Mouse (Mus musculus) spleen, adult 2 months (tissue): ENCODE measurements around the gene Ppp1r1c. TPM values are rescaled to one million over a fixed set of nuclear protein-coding genes. Genes with fewer than 3 reads are reported as not detected.
A peak's percentile ranks its signal among the peaks of the same experiment; 100 is the strongest.

Experiments
- DNase-seq, 2 experiments: peaks; one replicate each; pipeline versions ENCODE4 v3.0.0 to v3.0.0-alpha.2; 2012 to 2021; ENCODE audit warnings: low spot score in 2 of 2, low read depth in 1 of 2
- H3K27ac ChIP-seq: fragments of 200-500 bp; 2 replicates; pipeline ENCODE4 v1.5.1; 2012; ENCODE audit warnings: low read length, inconsistent platforms; ENCODE audit not compliant: insufficient read depth
- H3K27me3 ChIP-seq: fragments of 200-500 bp; 2 replicates; pipeline ENCODE4 v1.6.1; 2012; ENCODE audit warnings: mild to moderate bottlenecking, moderate library complexity, low read length, inconsistent platforms; ENCODE audit not compliant: control insufficient read depth, insufficient read depth
- H3K36me3 ChIP-seq: fragments of 200-500 bp; 2 replicates; pipeline ENCODE4 v1.6.1; 2012; ENCODE audit warnings: mild to moderate bottlenecking, low read length, inconsistent platforms; ENCODE audit not compliant: control insufficient read depth, insufficient read depth
- H3K4me1 ChIP-seq: fragments of 200-500 bp; 2 replicates; pipeline ENCODE4 v1.6.1; 2011; ENCODE audit warnings: inconsistent platforms; ENCODE audit not compliant: control insufficient read depth, insufficient read depth, insufficient read length
- H3K4me3 ChIP-seq: fragments of 200-500 bp; 2 replicates; pipeline ENCODE4 v1.5.1; 2011; ENCODE audit warnings: mild to moderate bottlenecking, inconsistent platforms; ENCODE audit not compliant: insufficient read depth, insufficient read length; ENCODE audit errors: extremely low read depth
- CTCF ChIP-seq: fragments of 200-500 bp; IDR thresholded peaks from 2 replicates; pipeline ENCODE4 v1.5.1; 2011; ENCODE audit warnings: mild to moderate bottlenecking, inconsistent platforms; ENCODE audit not compliant: insufficient read depth, insufficient read length, insufficient replicate concordance; ENCODE audit errors: extremely low read depth
- POLR2A ChIP-seq: fragments of 200-500 bp; IDR thresholded peaks from 2 replicates; pipeline ENCODE4 v1.6.1; 2011; ENCODE audit warnings: low read depth, low read length, inconsistent platforms
- WGBS: fragments of 180-500 bp; shearing (Covaris S2); methylation state at CpG from one replicate; pipeline ENCODE4 v1.1.7; 2018; 5-methylcytosine and 5-hydroxymethylcytosine counted together
- polyA plus RNA-seq: library from polyadenylated mRNA; depleted of rRNA; stranded (reverse); fragments of >200 nt; gene quantifications from 2 replicates; pipeline ENCODE4 v1.2.3, GENCODE M21; 2012

Gene Ppp1r1c
- polyA plus RNA-seq, 1 experiment, result not detected

DNA sequence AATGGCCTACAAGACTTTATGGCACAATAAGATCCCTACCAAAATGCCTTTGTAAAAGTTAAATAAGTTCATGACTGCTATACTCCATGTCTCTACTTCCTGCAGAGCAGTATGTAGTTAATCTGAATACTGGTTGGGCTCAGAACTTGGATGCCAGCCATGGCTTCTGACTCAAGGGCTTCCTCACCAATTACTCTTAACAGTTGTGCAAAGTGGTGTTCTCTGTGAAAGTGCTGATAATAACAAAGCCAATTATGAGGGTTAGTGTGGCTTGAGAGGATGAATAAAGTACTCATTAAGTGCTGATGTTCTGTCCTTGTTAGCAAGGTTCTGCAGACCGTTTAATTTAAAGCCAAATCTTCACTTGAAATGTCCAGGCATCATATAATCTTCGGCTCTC lies 31.4 kb downstream of the Ppp1r1c start:
- DNase-seq, result no peak

DNA sequence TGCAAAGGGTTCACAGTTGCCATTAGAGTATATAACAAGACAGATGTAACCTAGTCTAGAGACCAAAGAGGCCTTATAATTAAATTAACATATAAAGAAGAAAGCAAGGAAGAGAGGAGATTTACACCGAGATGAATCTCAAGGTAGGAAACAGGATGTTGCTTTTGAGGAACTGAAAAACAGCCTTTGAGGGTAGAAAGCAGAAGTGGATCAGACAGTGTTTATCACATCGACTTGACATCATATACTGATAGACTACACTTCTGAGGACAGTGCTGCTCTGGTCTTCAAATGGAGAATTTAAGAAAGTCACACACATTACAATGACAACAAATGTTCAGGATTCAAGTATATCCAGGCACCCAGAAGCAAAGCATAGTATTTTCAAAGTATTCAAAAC lies 34.4 kb downstream of the Ppp1r1c start:
- H3K4me3 ChIP-seq, result no peak overlapping the region
- TF ChIP-seq POLR2A, result no peak
- no peak for TF ChIP-seq CTCF
- H3K36me3 ChIP-seq, result no peaks in the 10 kb centered on the region
- no peaks in the 10 kb centered on the region for H3K27me3 ChIP-seq
- DNase-seq, result peak in 1 of 2 experiments; percentile 70
- H3K4me1 ChIP-seq, result peaks cover 4% of the 10 kb centered on the region
- no peak overlapping the region for H3K27ac ChIP-seq
- 4% methylated on average over 2 of the region's 2 CpGs for WGBS

More for the DNA sequence above, 31.4 kb downstream of the Ppp1r1c start:
- Histone ChIP-seq H3K36me3 (no peaks in the 10 kb centered on the region), H3K27ac (no peak overlapping the region), H3K4me1 (peaks cover 4% of the 10 kb centered on the region), H3K27me3 (no peaks in the 10 kb centered on the region), H3K4me3 (no peak overlapping the region)
- 74% methylated on average over 2 of the region's 2 CpGs for WGBS
- TF ChIP-seq CTCF (no peak), POLR2A (no peak)

DNA sequence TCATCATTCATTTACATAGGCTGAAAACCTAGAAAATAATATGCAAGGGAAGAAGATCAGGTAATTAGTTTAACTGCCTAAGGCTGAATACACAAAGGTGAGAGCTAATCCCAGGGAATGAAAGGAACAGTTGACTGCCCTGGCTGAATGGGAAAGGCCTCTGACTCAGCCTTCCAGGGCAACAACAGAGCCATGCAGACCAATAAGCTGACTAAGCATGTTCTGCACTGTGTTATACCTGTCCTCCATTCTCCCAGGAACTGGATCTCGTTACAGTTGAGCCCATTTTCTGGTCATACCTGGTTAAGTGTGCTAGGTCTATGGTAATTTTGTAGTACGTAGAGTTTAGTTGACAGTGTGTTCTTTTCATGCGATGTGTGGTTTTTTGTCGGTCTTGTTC lies 36.6 kb downstream of the Ppp1r1c start:
- Histone ChIP-seq H3K4me1 (peaks cover 4% of the 10 kb centered on the region), H3K36me3 (no peaks in the 10 kb centered on the region), H3K27ac (no peak overlapping the region), H3K4me3 (no peak overlapping the region), H3K27me3 (no peaks in the 10 kb centered on the region)
- no peak for DNase-seq
- 91% methylated on average over 4 of the region's 4 CpGs for WGBS
- no peak for TF ChIP-seq CTCF
- no peak for TF ChIP-seq POLR2A

DNA sequence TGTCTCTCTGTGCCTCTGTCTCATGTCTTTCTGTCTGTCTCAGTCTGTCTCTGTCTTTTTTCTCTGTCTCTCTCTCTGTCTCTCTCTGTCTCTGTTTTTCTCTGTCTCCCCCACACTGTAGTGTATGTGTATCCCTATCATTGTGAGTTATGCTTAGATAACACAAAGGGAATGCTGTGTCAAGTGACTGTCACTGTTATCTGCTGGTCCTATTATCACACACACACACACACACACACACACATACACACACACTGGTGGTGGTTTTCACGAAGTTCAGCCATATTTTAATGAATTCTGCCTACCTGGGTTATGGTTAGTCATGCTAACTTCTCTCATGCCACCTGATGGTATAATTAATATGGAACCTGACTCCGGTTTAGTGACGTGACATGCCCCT lies 44.1 kb downstream of the Ppp1r1c start:
- TF ChIP-seq POLR2A, result no peak
- TF ChIP-seq CTCF, result no peak
- Histone ChIP-seq H3K4me3 (no peak overlapping the region), H3K4me1 (no peaks in the 10 kb centered on the region), H3K27me3 (no peaks in the 10 kb centered on the region), H3K27ac (no peak overlapping the region), H3K36me3 (no peaks in the 10 kb centered on the region)
- 90% methylated on average over 3 of the region's 3 CpGs for WGBS
- no peak for DNase-seq

DNA sequence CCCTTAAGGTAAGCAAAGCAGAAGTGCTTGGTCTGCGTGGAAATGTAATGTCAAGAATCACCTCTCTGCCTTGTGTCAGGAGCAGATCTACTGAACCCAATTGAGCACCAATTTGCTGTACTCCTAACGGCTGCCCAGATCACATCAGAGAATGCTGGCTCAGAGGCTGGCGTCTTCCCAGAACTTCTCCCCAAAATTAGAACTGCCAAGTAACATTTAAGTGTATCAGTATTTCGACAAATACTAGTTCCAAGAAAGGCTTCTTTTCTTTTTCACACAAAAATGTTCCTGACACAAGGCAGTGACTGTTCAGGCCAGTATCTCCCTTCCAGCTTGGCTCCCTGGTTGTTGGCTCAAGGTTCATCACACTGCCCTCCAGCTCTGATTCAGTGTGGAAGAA lies 52.4 kb downstream of the Ppp1r1c start:
- no peak overlapping the region for H3K4me3 ChIP-seq
- peaks cover 4% of the 10 kb centered on the region; the same call in 1 of the 2 replicates for H3K4me1 ChIP-seq
- no peaks in the 10 kb centered on the region for H3K36me3 ChIP-seq
- DNase-seq, result no peak
- no peaks in the 10 kb centered on the region for H3K27me3 ChIP-seq
- TF ChIP-seq CTCF, result no peak
- no peak for TF ChIP-seq POLR2A
- no peak overlapping the region for H3K27ac ChIP-seq
- WGBS, result 88% methylated on average over 4 of the region's 4 CpGs

DNA sequence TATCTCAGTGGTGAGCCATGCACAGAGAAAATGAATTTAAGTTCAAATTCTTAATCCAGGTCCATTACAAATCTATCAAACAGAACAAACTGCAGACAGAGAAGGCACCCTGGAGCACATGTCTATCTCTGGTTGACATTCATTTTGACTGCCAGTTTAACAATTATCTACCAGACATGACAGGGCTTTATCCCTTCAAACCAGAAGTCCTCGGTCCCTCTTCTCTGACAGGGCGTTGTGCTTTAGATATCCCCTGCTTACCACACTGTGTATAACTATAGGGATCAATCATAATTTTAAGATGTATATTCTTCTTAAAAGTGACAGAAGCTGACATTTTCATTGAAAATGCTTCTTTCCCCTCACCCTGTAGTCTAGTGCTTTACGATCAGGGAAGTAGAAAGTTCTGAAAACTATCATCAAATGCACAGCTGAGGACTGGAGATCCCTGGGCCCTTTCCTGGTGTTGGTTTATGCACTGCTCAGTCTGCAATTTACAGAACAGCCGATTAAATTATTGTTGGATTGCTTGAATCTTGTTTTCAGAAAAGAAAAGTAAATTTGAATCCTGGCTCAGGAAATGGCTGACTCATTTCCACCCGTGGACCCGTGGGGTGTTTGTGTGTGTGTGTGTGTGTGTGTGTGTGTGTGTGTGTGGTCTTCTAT lies 55.3 kb downstream of the Ppp1r1c start:
- DNase-seq, result no peak
- Histone ChIP-seq H3K36me3 (no peaks in the 10 kb centered on the region), H3K27me3 (no peaks in the 10 kb centered on the region), H3K4me1 (peaks cover 6% of the 10 kb centered on the region; the same call in 1 of the 2 replicates), H3K4me3 (no peak overlapping the region; the same call in 1 of the 2 replicates), H3K27ac (no peak overlapping the region)
- TF ChIP-seq CTCF, result no peak
- TF ChIP-seq POLR2A, result no peak
- 56% methylated on average over 6 of the region's 6 CpGs for WGBS

DNA sequence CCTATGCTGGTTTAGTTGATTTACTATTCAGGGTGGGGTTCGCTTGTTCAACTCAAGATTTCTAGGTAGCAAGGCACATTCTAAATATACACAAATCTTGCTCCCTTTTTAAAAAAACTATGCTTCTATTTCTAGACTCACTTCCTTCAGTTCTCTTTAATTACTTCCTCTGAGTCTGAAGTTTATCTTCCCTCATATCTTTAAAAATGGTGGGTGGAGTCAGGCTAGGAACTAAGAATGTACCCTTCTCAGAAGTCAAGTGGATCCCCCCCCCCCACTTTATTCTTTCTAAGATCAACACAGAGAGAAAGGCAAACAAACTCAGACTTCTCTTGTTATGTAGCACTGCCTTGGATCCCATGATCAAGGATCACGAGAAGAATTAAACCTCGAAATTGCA lies 57.5 kb downstream of the Ppp1r1c start:
- Histone ChIP-seq H3K27me3 (no peaks in the 10 kb centered on the region), H3K27ac (no peak overlapping the region), H3K4me3 (no peak overlapping the region), H3K36me3 (no peaks in the 10 kb centered on the region), H3K4me1 (peaks cover 6% of the 10 kb centered on the region; the same call in 1 of the 2 replicates)
- DNase-seq, result no peak
- no peak for TF ChIP-seq CTCF
- 31% methylated on average over 3 of the region's 3 CpGs for WGBS
